Mouse (Mus musculus): Measurements from ENCODE around the gene Gm525. TPM values are rescaled to one million over a fixed set of nuclear protein-coding genes. Genes with fewer than 3 reads are reported as not detected.
"Not testable (repeated sequence)": the region's sequence is repeated elsewhere in the genome, so short reads cannot be mapped to it uniquely, and the experiment has no call there.

Gene Gm525
- polyA plus RNA-seq, 1 experiment: 0.23 TPM

DNA sequence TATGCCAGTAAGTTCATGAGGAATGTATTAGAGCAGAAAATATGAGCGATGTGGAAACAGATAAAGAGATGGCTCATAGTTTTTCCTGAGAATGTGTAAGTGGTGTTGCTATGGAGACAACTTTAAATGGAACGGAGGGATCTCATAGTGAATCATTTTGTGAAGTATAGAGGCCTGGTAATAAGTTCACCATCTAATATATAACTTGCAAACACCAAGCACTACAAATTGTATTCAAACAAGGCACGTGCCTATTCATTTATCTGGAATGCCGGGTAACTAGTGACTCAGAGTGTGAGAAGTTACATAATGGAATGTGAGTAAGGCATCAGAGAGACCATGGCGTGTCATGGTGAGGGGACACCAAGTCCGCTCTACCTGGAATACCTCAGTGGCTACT lies 35.1 kb upstream of the Gm525 start:
- no peak for TF ChIP-seq CTCF (IDR thresholded peaks at IDR 0.05; ENCODE audit: extremely low read depth, insufficient read depth, low read length)
- no peak for TF ChIP-seq POLR2A (IDR thresholded peaks at IDR 0.05; ENCODE audit: extremely low read depth, insufficient read depth, low read length)
- no peak overlapping the region for H3K27ac ChIP-seq (ENCODE audit: insufficient read depth, low read length)
- H3K4me3 ChIP-seq (ENCODE audit: insufficient read depth, low read length): no peak overlapping the region
- H3K4me1 ChIP-seq (ENCODE audit: control insufficient read depth, insufficient read depth, low read length): peaks cover 3% of the 10 kb centered on the region; the same call in 1 of the 2 replicates

DNA sequence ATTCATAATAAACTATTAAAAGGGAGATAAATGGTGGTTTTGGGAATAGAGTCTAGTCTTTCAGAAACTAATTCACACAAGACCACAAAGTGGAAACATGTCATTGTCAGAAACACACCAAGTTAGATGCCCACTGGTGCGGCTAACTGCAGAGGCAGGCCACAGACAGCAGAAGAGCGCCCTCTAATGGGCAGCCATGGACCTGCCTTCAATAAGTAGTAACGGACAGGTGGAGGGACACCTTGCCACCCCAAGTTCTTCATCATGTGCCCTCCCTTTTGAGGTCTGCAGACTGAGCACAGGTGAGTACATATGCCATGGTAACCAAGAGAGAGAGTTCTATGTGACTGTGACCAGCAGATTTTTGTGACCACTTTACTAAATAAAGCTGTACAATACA lies 34.3 kb upstream of the Gm525 start:
- no peak overlapping the region for H3K4me3 ChIP-seq (ENCODE audit: insufficient read depth, low read length)
- H3K27ac ChIP-seq (ENCODE audit: insufficient read depth, low read length): no peak overlapping the region
- H3K4me1 ChIP-seq (ENCODE audit: control insufficient read depth, insufficient read depth, low read length): peaks cover 3% of the 10 kb centered on the region; the same call in 1 of the 2 replicates
- TF ChIP-seq CTCF (IDR thresholded peaks at IDR 0.05; ENCODE audit: extremely low read depth, insufficient read depth, low read length): peak; percentile 80
- no peak for TF ChIP-seq POLR2A (IDR thresholded peaks at IDR 0.05; ENCODE audit: extremely low read depth, insufficient read depth, low read length)

DNA sequence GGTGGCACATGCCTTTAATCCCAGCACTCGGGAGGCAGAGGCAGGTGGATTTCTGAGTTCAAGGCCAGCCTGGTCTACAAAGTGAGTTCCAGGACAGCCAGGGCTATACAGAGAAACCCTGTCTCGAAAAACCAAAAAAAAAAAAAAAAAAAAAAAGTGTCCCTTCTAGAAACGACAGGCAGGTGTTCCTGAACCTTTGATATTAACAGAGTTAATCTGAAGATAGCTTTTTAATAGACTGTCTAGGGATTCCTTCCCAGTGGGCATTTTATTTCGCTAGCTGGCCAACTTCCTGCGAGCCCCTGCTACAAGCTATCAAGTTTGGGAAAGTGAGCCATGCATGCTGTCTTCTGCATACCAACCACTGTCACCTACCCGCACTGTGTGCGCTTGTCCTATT lies 32.6 kb upstream of the Gm525 start:
- not testable (repeated sequence) for H3K4me3 ChIP-seq (ENCODE audit: insufficient read depth, low read length); H3K4me1 ChIP-seq (ENCODE audit: control insufficient read depth, insufficient read depth, low read length); H3K27ac ChIP-seq (ENCODE audit: insufficient read depth, low read length)

DNA sequence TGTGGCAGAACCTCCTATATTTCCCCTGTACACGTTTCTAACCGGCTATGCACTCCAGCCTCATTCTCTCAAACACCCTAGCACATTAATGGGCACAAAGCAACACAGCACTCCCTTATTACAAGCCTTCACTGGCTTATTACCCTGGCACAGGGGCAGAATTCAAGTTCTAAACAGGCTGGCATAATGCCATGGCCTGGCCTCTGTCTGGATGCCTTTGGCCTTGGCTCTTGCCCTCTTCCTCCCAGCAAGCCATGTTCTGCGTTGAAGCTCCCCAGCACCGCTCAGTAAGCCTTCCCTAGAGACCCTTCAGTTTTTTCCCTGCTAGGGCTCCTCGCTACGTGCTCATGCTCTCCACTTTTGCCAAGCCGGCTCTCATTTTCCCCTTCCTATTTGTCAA lies 30.6 kb upstream of the Gm525 start:
- Histone ChIP-seq H3K4me3 (ENCODE audit: insufficient read depth, low read length) (no peak overlapping the region), H3K4me1 (ENCODE audit: control insufficient read depth, insufficient read depth, low read length) (peaks cover 3% of the 10 kb centered on the region; the same call in 1 of the 2 replicates), H3K27ac (ENCODE audit: insufficient read depth, low read length) (no peak overlapping the region)
- TF ChIP-seq CTCF (IDR thresholded peaks at IDR 0.05; ENCODE audit: extremely low read depth, insufficient read depth, low read length): no peak

DNA sequence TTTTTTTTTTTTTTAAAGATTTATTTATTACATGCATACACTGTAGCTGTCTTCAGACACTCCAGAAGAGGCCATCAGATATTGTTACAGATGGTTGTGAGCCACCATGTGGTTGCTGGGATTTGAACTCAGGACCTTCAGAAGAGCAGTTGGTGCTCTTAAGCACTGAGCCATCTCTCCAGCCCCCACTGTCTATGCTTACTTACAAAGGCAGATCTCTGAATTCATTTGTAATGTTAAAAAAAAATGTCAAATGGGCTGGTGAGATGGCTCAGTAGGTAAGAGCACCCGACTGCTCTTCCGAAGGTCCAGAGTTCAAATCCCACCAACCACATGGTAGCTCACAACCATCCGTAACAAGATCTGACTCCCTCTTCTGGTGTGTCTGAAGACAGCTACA lies 28.1 kb upstream of the Gm525 start:
- not testable (repeated sequence) for H3K27ac ChIP-seq (ENCODE audit: insufficient read depth, low read length); H3K4me1 ChIP-seq (ENCODE audit: control insufficient read depth, insufficient read depth, low read length); H3K4me3 ChIP-seq (ENCODE audit: insufficient read depth, low read length)

DNA sequence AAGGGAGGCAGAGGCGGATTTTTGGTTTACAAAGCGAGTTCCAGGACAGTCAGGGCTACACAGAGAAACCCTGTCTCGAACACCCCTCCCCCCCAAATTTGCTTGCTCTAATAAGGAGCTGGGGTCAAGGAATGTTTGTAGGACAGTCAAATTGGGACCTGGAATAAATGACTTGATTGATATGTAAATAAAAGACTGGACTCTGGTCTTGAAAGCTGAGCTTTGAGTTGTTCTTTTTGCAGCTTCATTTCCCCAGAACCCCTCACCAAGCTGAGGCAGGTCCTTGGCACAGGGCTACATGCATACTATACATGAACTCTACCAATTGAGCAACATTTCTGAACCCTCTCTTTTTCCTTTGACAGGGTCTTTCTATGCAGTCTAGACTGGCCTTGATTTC lies 27.6 kb upstream of the Gm525 start:
- no peak for TF ChIP-seq POLR2A (IDR thresholded peaks at IDR 0.05; ENCODE audit: extremely low read depth, insufficient read depth, low read length)
- no peak for TF ChIP-seq CTCF (IDR thresholded peaks at IDR 0.05; ENCODE audit: extremely low read depth, insufficient read depth, low read length)
- Histone ChIP-seq H3K27ac (ENCODE audit: insufficient read depth, low read length) (no peak overlapping the region), H3K4me3 (ENCODE audit: insufficient read depth, low read length) (no peak overlapping the region), H3K4me1 (ENCODE audit: control insufficient read depth, insufficient read depth, low read length) (no peaks in the 10 kb centered on the region)

DNA sequence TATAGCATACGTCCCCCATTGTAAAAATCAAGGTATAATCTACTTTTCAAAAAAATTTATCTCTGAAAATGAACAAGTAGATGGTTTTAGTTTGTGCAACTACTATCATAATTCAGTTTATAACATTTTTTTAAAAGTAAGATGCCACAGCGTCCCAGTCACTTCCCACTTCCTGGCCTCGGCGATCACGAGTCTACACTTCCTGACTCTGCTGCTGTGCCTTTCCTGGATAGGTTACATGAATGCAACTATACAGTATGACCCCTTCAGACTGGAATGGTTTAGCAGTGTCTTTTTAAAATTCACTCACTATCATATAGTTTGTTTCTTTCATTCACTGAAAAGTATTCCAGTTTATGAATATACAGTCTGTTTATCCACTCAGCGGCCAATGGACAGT lies 21.9 kb upstream of the Gm525 start:
- H3K27ac ChIP-seq (ENCODE audit: insufficient read depth, low read length): no peak overlapping the region
- no peak for TF ChIP-seq POLR2A (IDR thresholded peaks at IDR 0.05; ENCODE audit: extremely low read depth, insufficient read depth, low read length)
- H3K4me1 ChIP-seq (ENCODE audit: control insufficient read depth, insufficient read depth, low read length): peaks cover 4% of the 10 kb centered on the region; the same call in 1 of the 2 replicates

DNA sequence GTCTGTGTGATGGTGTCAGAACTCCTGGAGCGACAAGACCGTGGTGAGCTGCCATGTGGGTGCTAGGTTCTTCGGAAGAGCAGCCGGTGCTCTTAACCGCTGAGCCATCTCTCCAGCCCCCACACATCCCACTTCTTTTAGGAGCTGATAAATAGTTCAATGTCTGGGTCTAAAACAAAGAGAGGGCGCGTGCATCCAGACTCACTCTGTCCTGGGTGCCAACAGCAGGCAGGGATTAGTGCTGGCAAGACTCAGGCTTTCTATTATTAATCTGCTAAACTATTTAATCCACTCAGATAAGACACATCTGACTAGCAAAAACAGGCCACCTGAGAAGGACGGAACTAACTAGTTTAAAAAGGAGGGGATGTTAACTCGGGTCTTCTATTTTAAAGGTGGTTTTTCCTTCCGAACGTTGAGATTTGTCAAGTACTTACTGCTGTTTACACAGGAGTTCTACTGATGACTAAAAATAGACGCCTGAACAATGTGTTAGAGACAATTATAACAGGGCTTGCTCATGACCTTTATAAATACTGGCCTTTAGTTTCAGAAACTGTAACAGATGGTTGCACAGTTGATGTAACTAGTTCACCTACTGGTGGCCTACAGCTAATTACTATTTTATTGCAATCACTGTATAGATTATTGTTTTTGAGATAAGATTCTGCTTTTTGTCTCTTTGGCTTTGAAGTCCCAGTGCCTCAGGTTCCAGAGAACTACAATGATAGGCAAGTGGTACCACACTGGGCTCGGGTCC lies 17.5 kb upstream of the Gm525 start:
- Histone ChIP-seq H3K27ac (ENCODE audit: insufficient read depth, low read length) (no peak overlapping the region), H3K4me1 (ENCODE audit: control insufficient read depth, insufficient read depth, low read length) (peaks cover 8% of the 10 kb centered on the region), H3K4me3 (ENCODE audit: insufficient read depth, low read length) (no peak overlapping the region)
- TF ChIP-seq POLR2A (IDR thresholded peaks at IDR 0.05; ENCODE audit: extremely low read depth, insufficient read depth, low read length) (no peak), CTCF (IDR thresholded peaks at IDR 0.05; ENCODE audit: extremely low read depth, insufficient read depth, low read length) (no peak)

More for the DNA sequence above, 21.9 kb upstream of the Gm525 start:
- H3K4me3 ChIP-seq (ENCODE audit: insufficient read depth, low read length): no peak overlapping the region

DNA sequence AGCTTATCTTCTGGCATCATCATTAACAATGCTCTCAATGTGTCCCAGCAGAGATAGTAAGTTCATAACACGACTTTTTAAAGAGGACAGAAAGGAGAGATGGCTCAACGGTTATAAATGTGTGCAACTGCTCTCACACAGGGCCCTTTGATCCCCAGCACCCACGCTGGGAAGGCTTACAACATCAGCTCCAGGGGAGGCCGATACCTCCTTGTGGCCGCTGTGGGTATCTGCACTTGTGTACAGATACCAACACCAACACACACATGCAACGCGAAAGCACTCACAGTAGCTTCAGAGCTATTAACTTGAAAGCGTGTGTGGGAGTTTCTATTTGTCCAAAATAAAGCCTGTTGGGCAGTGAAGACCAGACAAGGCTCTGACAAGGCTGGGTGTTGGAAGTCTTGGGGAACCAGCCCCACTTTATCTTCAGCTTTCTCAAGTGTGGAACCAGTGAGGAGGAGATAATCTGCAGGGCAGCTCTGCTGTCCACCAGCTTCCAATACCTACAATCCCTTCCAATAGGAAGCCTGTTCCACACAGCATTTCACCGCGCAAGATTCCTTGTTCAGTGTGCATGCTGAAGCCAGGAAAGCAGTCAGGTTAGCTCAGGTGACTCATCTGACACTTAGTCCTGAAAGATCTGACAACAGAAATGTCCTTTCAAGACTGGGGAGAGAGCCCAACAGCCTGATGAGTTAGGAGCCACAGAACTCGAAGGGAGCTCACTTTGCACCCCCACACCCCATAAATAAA lies 14.9 kb upstream of the Gm525 start:
- Histone ChIP-seq H3K4me1 (ENCODE audit: control insufficient read depth, insufficient read depth, low read length) (peaks cover 8% of the 10 kb centered on the region), H3K4me3 (ENCODE audit: insufficient read depth, low read length) (peak overlapping the region; percentile 88), H3K27ac (ENCODE audit: insufficient read depth, low read length) (no peak overlapping the region)
- TF ChIP-seq CTCF (IDR thresholded peaks at IDR 0.05; ENCODE audit: extremely low read depth, insufficient read depth, low read length): 0 out of 2 replicates have a peak, but pooled peaks have one; percentile 12
- TF ChIP-seq POLR2A (IDR thresholded peaks at IDR 0.05; ENCODE audit: extremely low read depth, insufficient read depth, low read length): no peak

DNA sequence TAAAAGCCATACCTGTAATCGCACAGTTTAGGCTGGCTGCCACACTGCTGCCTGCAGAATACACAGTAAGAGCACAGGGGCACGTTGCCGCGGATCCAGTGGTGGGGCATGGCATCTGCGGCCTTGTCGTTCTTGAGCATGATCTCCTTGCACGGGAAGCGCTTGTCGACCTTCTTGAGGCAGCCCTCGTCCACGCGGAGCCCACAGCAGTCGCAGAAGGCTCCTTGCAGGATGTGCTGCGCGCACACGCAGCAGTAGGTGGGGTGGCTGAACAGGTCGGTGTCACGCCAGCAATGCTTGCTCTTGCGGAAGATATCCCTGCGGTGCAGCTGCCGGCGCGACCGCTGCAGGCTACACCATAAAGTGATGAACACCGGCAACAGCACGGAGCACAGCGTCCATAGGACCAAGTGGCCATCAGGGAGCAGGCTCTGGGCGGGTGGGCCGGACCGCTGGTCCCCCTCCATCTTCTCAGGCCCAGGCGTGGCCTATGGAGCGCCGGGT lies 13.7 kb upstream of the Gm525 start:
- peak overlapping the region; percentile 63; the same call in 1 of the 2 replicates for H3K27ac ChIP-seq (ENCODE audit: insufficient read depth, low read length)
- TF ChIP-seq POLR2A (IDR thresholded peaks at IDR 0.05; ENCODE audit: extremely low read depth, insufficient read depth, low read length): no peak
- no peak for TF ChIP-seq CTCF (IDR thresholded peaks at IDR 0.05; ENCODE audit: extremely low read depth, insufficient read depth, low read length)
- H3K4me3 ChIP-seq (ENCODE audit: insufficient read depth, low read length): peak overlapping the region; percentile 88
- peaks cover 8% of the 10 kb centered on the region for H3K4me1 ChIP-seq (ENCODE audit: control insufficient read depth, insufficient read depth, low read length)

All from cortical plate, adult 2 months (tissue).